Mouse (Mus musculus): ENCODE measurements at regions not wholly inside any gene's neighbourhood (a gene's known extent, or its start where the extent isn't known, plus 50 kb on each side); places are given as distances from the start of the nearest gene placed in this dataset.

DNA sequence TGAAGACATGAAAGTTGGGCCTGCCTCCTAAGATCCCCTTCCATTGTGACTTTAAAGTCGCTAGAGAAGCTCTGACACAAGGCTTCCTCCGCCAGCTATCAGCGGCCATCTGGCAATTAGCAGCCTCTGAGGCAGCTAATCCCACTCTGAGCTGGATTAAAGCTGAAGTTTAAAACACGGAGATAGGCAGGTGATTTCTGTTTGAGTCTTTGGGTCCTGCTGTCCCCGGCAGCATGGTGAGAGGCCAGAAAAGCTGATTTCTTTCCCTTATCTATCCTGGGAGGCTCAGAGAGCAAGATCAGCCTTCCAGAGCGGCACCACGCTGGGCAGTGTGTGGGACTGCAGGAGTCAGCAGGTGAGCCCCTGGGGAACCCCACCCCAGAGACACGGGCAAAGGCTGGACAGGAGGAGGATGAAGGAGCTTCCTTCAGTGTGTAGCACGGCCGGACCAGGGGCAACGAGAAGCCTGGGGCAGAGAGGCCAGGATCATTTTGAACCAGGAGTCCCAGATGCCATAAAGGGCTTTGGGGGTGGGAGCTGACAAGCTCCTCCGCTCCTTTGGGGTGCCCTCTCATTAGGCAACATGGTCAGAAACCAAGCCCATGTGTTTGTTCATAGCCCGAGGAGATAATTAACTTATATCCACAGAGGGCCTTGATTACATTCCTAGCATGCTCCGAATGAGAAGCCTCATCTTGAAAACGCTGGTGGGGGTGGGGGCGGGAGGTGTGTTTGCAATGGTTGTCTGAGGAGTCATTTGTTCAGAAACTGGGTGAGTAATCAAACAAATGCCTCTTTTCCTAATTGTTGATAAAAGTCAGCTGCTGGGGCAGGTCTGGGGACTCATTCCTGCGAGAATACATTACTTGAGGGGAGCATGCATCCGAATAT lies 432.8 kb upstream of the Klhl29 start:
- DNase-seq (ENCODE audit: low spot score) (no peak), ATAC-seq (ENCODE audit: low read depth) (no peak)
- H3K36me3 ChIP-seq (ENCODE audit: control insufficient read depth, insufficient read depth, low read length) = no peaks in the 10 kb centered on the region
- H3K4me1 ChIP-seq (ENCODE audit: control insufficient read depth, insufficient read depth, low read length) = no peaks in the 10 kb centered on the region
- no peak overlapping the region for H3K9ac ChIP-seq (ENCODE audit: low read depth, low read length)
- no peak overlapping the region for H3K4me2 ChIP-seq (ENCODE audit: low read depth, low read length)
- no peak overlapping the region for H3K27ac ChIP-seq (replicated peaks; ENCODE audit: low read depth, low read length)
- no peaks in the 10 kb centered on the region for H3K9me3 ChIP-seq (ENCODE audit: control insufficient read depth, low read length)
- H3K27me3 ChIP-seq (replicated peaks; ENCODE audit: control insufficient read depth, insufficient read depth, low read length) = no peaks in the 10 kb centered on the region
- WGBS = 22% methylated on average over 18 of the region's 18 CpGs
- no peak overlapping the region for H3K4me3 ChIP-seq (ENCODE audit: low read depth, low read length)

DNA sequence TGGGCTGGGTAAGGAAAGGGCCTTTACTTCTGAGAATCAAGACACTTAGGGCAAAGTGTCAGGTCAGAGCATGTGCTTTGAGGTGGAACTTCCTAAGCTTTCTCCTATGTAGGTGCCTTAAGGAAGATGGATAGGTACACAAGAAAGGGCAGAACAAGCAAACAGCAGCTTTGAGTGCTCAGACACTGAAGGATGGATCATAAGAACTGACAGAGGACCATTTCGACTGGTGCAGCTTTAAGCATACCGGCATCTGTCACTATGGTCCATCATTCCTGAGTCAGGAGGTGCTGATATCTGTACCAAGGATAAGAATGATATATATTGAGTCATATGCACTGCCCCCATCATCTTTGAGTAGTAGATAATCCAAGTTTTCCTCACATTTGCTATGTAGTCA lies 430.2 kb upstream of the Klhl29 start:
- Histone ChIP-seq H3K4me1 (ENCODE audit: control insufficient read depth, insufficient read depth, low read length) (no peaks in the 10 kb centered on the region), H3K36me3 (ENCODE audit: control insufficient read depth, insufficient read depth, low read length) (no peaks in the 10 kb centered on the region), H3K4me2 (ENCODE audit: low read depth, low read length) (no peak overlapping the region), H3K4me3 (ENCODE audit: low read depth, low read length) (no peak overlapping the region), H3K9ac (ENCODE audit: low read depth, low read length) (no peak overlapping the region), H3K9me3 (ENCODE audit: control insufficient read depth, low read length) (no peaks in the 10 kb centered on the region), H3K27ac (replicated peaks; ENCODE audit: low read depth, low read length) (no peak overlapping the region), H3K27me3 (replicated peaks; ENCODE audit: control insufficient read depth, insufficient read depth, low read length) (no peaks in the 10 kb centered on the region)
- 80% methylated on average over 2 of the region's 2 CpGs for WGBS
- DNase-seq (ENCODE audit: low spot score) (no peak), ATAC-seq (ENCODE audit: low read depth) (no peak)

DNA sequence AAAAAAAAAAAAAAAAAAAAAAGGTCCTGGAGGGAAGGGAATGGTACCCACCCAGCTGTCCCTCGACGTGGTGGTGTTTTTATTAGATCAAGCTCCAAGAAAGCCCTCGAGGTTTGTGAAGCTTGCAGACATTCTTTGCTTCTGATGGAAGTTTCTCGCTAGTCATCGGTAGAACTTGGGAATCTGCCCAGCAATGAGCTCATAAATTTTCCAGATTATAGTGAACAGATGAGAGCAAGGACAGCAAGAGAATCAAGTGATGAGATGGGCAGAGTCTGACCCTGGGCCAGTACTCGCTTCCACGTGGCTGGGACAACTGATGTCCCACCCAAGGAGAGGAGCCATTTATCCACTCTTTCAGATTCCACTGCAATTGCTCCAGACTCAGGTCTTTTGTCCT lies 417.6 kb upstream of the Klhl29 start:
- Histone ChIP-seq H3K27ac (replicated peaks; ENCODE audit: low read depth, low read length) (no peak overlapping the region), H3K36me3 (ENCODE audit: control insufficient read depth, insufficient read depth, low read length) (no peaks in the 10 kb centered on the region), H3K4me1 (ENCODE audit: control insufficient read depth, insufficient read depth, low read length) (no peaks in the 10 kb centered on the region; the same call in 1 of the 2 replicates), H3K4me3 (ENCODE audit: low read depth, low read length) (no peak overlapping the region), H3K9ac (ENCODE audit: low read depth, low read length) (no peak overlapping the region), H3K4me2 (ENCODE audit: low read depth, low read length) (no peak overlapping the region), H3K9me3 (ENCODE audit: control insufficient read depth, low read length) (no peaks in the 10 kb centered on the region), H3K27me3 (replicated peaks; ENCODE audit: control insufficient read depth, insufficient read depth, low read length) (no peaks in the 10 kb centered on the region)
- DNase-seq (ENCODE audit: low spot score) = peak; percentile 79
- ATAC-seq (ENCODE audit: low read depth) = no peak
- WGBS = 50% methylated on average over 7 of the region's 7 CpGs

DNA sequence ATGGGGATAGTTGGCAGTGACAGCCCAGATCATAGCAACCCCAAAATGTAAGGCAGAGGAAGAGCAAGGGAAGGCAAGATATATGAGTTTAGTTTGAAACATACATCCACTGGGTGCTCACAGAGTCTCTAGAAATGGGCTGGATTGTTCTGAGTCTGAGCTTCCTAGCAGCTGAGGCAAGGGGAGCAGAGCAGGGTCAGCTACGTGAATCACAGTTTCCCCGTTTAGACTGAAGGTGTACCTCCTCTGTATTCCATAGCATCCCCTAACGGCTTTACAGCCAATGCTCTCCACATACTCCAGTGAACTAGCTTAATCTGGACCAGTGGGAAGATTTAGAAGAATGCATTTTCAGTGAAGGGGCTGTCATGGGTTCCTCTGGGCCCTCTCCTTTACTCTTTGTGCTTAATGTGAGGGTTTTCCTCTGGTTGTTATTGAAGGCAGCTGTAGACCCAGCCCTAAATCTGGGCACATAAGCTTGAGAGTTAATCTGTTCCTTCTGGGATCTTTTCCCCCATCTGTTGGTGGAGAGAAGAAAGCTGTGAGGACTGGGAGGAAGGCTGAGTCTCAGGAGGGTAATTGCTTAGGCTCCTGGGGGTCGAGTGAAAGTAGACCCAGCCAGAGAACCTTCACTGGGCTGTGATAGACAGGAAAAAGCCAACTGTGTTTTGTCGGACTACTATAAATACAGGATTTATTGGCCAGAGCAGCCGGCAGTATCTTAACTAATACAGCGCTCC lies 411.8 kb upstream of the Klhl29 start:
- Histone ChIP-seq H3K36me3 (ENCODE audit: control insufficient read depth, insufficient read depth, low read length) (no peaks in the 10 kb centered on the region), H3K27me3 (replicated peaks; ENCODE audit: control insufficient read depth, insufficient read depth, low read length) (no peaks in the 10 kb centered on the region), H3K9ac (ENCODE audit: low read depth, low read length) (no peak overlapping the region), H3K27ac (replicated peaks; ENCODE audit: low read depth, low read length) (no peak overlapping the region), H3K4me2 (ENCODE audit: low read depth, low read length) (no peak overlapping the region), H3K4me1 (ENCODE audit: control insufficient read depth, insufficient read depth, low read length) (peaks cover 6% of the 10 kb centered on the region; the same call in 1 of the 2 replicates), H3K9me3 (ENCODE audit: control insufficient read depth, low read length) (no peaks in the 10 kb centered on the region), H3K4me3 (ENCODE audit: low read depth, low read length) (no peak overlapping the region)
- 37% methylated on average over 7 of the region's 7 CpGs for WGBS
- ATAC-seq (ENCODE audit: low read depth) = peak; percentile 33; the same call in 1 of the 2 replicates
- peak; percentile 64 for DNase-seq (ENCODE audit: low spot score)

DNA sequence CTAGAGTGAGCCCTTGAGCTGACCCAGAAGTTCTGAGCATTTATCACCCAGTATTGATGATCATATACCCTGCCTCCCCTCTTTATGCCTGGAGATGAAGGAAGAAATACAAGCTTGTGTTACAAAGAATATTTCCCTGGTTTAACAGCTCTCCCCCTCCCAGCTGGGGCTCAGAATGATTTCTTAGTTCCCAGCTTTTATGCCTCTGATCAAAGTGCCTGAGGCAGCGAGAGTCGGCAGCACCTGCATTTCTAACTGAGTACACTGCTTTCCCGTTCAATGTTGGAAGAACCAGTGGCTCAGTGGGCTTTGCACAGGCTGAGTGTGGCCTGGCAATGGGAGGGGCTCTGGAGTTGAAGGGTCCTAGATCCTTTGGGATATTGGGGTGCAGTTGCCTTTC lies 405.8 kb upstream of the Klhl29 start:
- Histone ChIP-seq H3K4me2 (ENCODE audit: low read depth, low read length) (no peak overlapping the region), H3K27me3 (replicated peaks; ENCODE audit: control insufficient read depth, insufficient read depth, low read length) (no peaks in the 10 kb centered on the region), H3K4me3 (ENCODE audit: low read depth, low read length) (no peak overlapping the region), H3K4me1 (ENCODE audit: control insufficient read depth, insufficient read depth, low read length) (no peaks in the 10 kb centered on the region), H3K36me3 (ENCODE audit: control insufficient read depth, insufficient read depth, low read length) (no peaks in the 10 kb centered on the region), H3K9ac (ENCODE audit: low read depth, low read length) (no peak overlapping the region), H3K27ac (replicated peaks; ENCODE audit: low read depth, low read length) (no peak overlapping the region), H3K9me3 (ENCODE audit: control insufficient read depth, low read length) (no peaks in the 10 kb centered on the region)
- DNase-seq (ENCODE audit: low spot score) (peak; percentile 31), ATAC-seq (ENCODE audit: low read depth) (no peak)
- 41% methylated on average over 3 of the region's 3 CpGs for WGBS

DNA sequence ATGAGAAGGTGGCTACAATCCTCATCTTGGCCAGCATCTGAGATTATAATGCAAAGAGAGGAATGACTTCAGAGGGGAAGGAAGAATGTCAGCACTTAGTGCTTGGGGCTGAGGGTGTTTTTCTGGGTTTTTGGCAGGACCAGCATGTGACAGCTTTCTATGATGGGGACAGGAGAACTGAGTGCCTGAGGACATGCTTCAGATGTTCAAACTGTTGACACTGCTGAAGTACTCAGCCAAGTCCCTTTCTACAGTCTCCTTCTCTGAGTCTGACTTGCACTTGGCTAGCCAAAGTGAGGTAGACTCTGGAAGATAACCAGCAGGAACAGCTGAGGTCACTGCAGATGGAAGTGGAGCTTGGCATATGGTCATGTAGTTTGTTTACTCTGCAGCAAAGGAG lies 402.1 kb upstream of the Klhl29 start:
- Histone ChIP-seq H3K9me3 (ENCODE audit: control insufficient read depth, low read length) (no peaks in the 10 kb centered on the region), H3K9ac (ENCODE audit: low read depth, low read length) (no peak overlapping the region), H3K4me1 (ENCODE audit: control insufficient read depth, insufficient read depth, low read length) (no peaks in the 10 kb centered on the region), H3K4me2 (ENCODE audit: low read depth, low read length) (no peak overlapping the region), H3K27me3 (replicated peaks; ENCODE audit: control insufficient read depth, insufficient read depth, low read length) (no peaks in the 10 kb centered on the region), H3K4me3 (ENCODE audit: low read depth, low read length) (no peak overlapping the region), H3K36me3 (ENCODE audit: control insufficient read depth, insufficient read depth, low read length) (no peaks in the 10 kb centered on the region), H3K27ac (replicated peaks; ENCODE audit: low read depth, low read length) (no peak overlapping the region)
- no peak for DNase-seq (ENCODE audit: low spot score)
- ATAC-seq (ENCODE audit: low read depth) = no peak

DNA sequence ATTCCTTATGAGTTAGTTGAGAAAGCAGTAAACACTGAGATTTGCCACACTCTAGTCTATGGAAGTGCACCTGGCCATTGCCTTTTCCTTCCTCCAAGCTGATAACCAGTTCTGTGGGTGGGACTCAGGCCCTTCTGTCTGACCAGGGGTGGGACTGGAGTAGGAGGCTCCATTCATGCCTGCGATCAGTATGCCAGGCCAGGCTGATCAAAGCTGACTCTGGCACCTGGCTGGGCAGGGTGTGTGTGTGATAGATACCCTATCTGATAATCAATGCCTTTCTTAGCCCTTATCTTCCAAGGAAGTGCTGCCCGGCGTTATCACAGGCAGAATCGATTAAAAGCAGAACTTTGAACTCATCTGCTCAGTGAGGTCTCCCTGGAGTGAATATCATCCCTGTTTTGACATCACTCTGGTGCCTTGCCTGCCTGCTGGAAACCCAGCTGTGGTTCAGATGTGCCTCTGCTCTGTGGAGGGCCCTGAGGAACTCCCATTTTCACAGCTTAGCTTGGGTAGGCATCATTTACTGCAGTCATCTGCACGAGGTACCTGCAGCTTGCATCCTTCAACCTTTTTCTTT lies 396.0 kb upstream of the Klhl29 start:
- H3K4me2 ChIP-seq (ENCODE audit: low read depth, low read length) = no peak overlapping the region
- H3K4me3 ChIP-seq (ENCODE audit: low read depth, low read length) = no peak overlapping the region
- H3K9me3 ChIP-seq (ENCODE audit: control insufficient read depth, low read length) = 0 out of 2 replicates have a peak, but pooled peaks cover 3% of the 10 kb centered on the region
- 52% methylated on average over 5 of the region's 5 CpGs for WGBS
- no peak for ATAC-seq (ENCODE audit: low read depth)
- H3K4me1 ChIP-seq (ENCODE audit: control insufficient read depth, insufficient read depth, low read length) = no peaks in the 10 kb centered on the region
- no peaks in the 10 kb centered on the region for H3K27me3 ChIP-seq (replicated peaks; ENCODE audit: control insufficient read depth, insufficient read depth, low read length)
- H3K9ac ChIP-seq (ENCODE audit: low read depth, low read length) = no peak overlapping the region
- DNase-seq (ENCODE audit: low spot score) = no peak
- no peaks in the 10 kb centered on the region for H3K36me3 ChIP-seq (ENCODE audit: control insufficient read depth, insufficient read depth, low read length)
- no peak overlapping the region for H3K27ac ChIP-seq (replicated peaks; ENCODE audit: low read depth, low read length)

DNA sequence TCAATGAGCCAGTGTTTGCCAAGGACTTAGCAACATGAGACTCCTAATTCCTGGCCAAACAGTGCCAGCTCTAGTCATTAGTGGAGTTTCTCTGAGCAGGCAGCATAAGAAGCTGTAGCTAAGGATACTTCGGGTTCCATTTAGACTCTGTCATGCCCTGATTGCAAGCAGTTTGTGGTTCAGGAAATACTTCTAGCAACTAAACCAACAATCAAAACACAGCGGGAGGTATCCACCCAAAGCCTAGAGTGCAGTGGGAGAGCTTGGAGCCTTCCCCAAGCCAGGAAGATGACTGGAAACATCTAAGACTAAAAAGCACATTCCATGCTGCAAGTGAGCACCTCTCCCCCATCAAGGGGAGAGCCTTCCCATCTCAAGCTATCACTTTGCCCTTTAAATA lies 395.0 kb upstream of the Klhl29 start:
- ATAC-seq (ENCODE audit: low read depth) (no peak; the same call in 1 of the 2 replicates), DNase-seq (ENCODE audit: low spot score) (peak; percentile 70)
- Histone ChIP-seq H3K9me3 (ENCODE audit: control insufficient read depth, low read length) (0 out of 2 replicates have a peak, but pooled peaks cover 3% of the 10 kb centered on the region), H3K27me3 (replicated peaks; ENCODE audit: control insufficient read depth, insufficient read depth, low read length) (no peaks in the 10 kb centered on the region), H3K9ac (ENCODE audit: low read depth, low read length) (no peak overlapping the region), H3K27ac (replicated peaks; ENCODE audit: low read depth, low read length) (no peak overlapping the region), H3K4me1 (ENCODE audit: control insufficient read depth, insufficient read depth, low read length) (no peaks in the 10 kb centered on the region), H3K4me3 (ENCODE audit: low read depth, low read length) (no peak overlapping the region), H3K4me2 (ENCODE audit: low read depth, low read length) (no peak overlapping the region), H3K36me3 (ENCODE audit: control insufficient read depth, insufficient read depth, low read length) (no peaks in the 10 kb centered on the region)
- WGBS = 34% methylated on average over 2 of the region's 2 CpGs
